Mouse (Mus musculus) thymus, adult 18-20 months (tissue): ENCODE measurements around the gene Lrit2.

Experiments used
- DNase-seq, 2 experiments: peaks; one replicate each; pipeline ENCODE4 v3.0.0; 2022; ENCODE audit warnings: mixed read lengths in 2 of 2

Lrit2 gene

GRCm38 (mm10) chr14:37067629-37068028 lies at the start of gene Lrit2:
Gene Lrit2 (plus strand): TSS chr14:37067929.
- no peak for DNase-seq

- DNase-seq = no peak
Measured at GRCm38 (mm10) chr14:37027248-37027933, 40.3 kb upstream of the Lrit2 start.

- no peak for DNase-seq
Measured at GRCm38 (mm10) chr14:37027951-37028350, 39.8 kb upstream of the Lrit2 start.

- DNase-seq = no peak
Measured at GRCm38 (mm10) chr14:37028555-37028954, 39.2 kb upstream of the Lrit2 start.

- no peak for DNase-seq
Measured at GRCm38 (mm10) chr14:37032481-37033104, 35.1 kb upstream of the Lrit2 start.

- DNase-seq = peak; percentile 11 to 19
Measured at GRCm38 (mm10) chr14:37033241-37033640, 34.5 kb upstream of the Lrit2 start.

GRCm38 (mm10) chr14:37034432-37034831 lies 33.3 kb upstream of the Lrit2 start:
- DNase-seq = no peak

GRCm38 (mm10) chr14:37048914-37049410 lies 18.8 kb upstream of the Lrit2 start, which contains the start of gene Rgr:
Gene Rgr (minus strand): TSS chr14:37048964.
- DNase-seq = no peak

- DNase-seq = no peak
Measured at GRCm38 (mm10) chr14:37064849-37065248, 2.9 kb upstream of the Lrit2 start.

- DNase-seq = no peak
Measured at GRCm38 (mm10) chr14:37066636-37067035, 1.1 kb upstream of the Lrit2 start.

- DNase-seq = no peak
Measured at GRCm38 (mm10) chr14:37068516-37068915, 787 bp downstream of the Lrit2 start.

- no peak for DNase-seq
Measured at GRCm38 (mm10) chr14:37080724-37081123, 13.0 kb downstream of the Lrit2 start.

GRCm38 (mm10) chr14:37083755-37084154 lies 16.0 kb downstream of the Lrit2 start:
- no peak for DNase-seq

- DNase-seq = no peak
Measured at GRCm38 (mm10) chr14:37094436-37094835, 26.7 kb downstream of the Lrit2 start.

- DNase-seq = no peak
Measured at GRCm38 (mm10) chr14:37095556-37095955, 27.8 kb downstream of the Lrit2 start.

GRCm38 (mm10) chr14:37097956-37098530 lies 30.3 kb downstream of the Lrit2 start, which contains the start of gene Cdhr1:
Gene Cdhr1 (minus strand): TSS chr14:37098347.
- DNase-seq = no peak

- no peak for DNase-seq
Measured at GRCm38 (mm10) chr14:37101531-37101930, 33.8 kb downstream of the Lrit2 start.

GRCm38 (mm10) chr14:37102484-37102883 lies 34.8 kb downstream of the Lrit2 start:
- no peak for DNase-seq

- no peak for DNase-seq
Measured at GRCm38 (mm10) chr14:37104747-37105146, 37.0 kb downstream of the Lrit2 start.

- no peak for DNase-seq
Measured at GRCm38 (mm10) chr14:37105846-37106245, 38.1 kb downstream of the Lrit2 start.

GRCm38 (mm10) chr14:37109460-37109859 lies 41.7 kb downstream of the Lrit2 start:
- no peak for DNase-seq

- no peak for DNase-seq
Measured at GRCm38 (mm10) chr14:37109975-37110374, 42.2 kb downstream of the Lrit2 start.

- DNase-seq = no peak
Measured at GRCm38 (mm10) chr14:37110456-37110855, 42.7 kb downstream of the Lrit2 start.

GRCm38 (mm10) chr14:37111371-37111770 lies 43.6 kb downstream of the Lrit2 start:
- no peak for DNase-seq
